Mouse (Mus musculus) thymus, adult 2 months (tissue): ENCODE measurements around the gene Rae1. TPM values are rescaled to one million over a fixed set of nuclear protein-coding genes. Genes with fewer than 3 reads are reported as not detected.
A peak's percentile ranks its signal among the peaks of the same experiment; 100 is the strongest.

Experiments used
- DNase-seq: peaks from one replicate; pipeline ENCODE4 v3.0.0; 2021
- H3K27ac ChIP-seq: fragments of 200-500 bp; 2 replicates; pipeline ENCODE4 v1.5.1; 2012; ENCODE audit warnings: low read length, control low read depth; ENCODE audit not compliant: control insufficient read depth, insufficient read depth
- H3K27me3 ChIP-seq: fragments of 200-500 bp; 2 replicates; pipeline ENCODE4 v1.6.1; 2012; ENCODE audit warnings: mild to moderate bottlenecking, low read length, moderate library complexity, mixed read lengths; ENCODE audit not compliant: control insufficient read depth, insufficient read depth
- H3K36me3 ChIP-seq: fragments of 200-500 bp; 2 replicates; pipeline ENCODE4 v1.6.1; 2012; ENCODE audit warnings: mild to moderate bottlenecking, low read length, moderate library complexity; ENCODE audit not compliant: control insufficient read depth, insufficient read depth
- H3K4me1 ChIP-seq: fragments of 200-500 bp; replicated peaks from 2 replicates; pipeline ENCODE4 v1.6.1; 2012; ENCODE audit warnings: low read length; ENCODE audit not compliant: control insufficient read depth, insufficient read depth
- H3K4me3 ChIP-seq: fragments of 200-500 bp; 2 replicates; pipeline ENCODE4 v1.5.1; 2012; ENCODE audit warnings: mild to moderate bottlenecking, low read length, control low read depth, moderate library complexity; ENCODE audit not compliant: control insufficient read depth, insufficient read depth
- CTCF ChIP-seq: fragments of 200-500 bp; IDR thresholded peaks from 2 replicates; pipeline ENCODE4 v1.5.1; 2012; ENCODE audit warnings: mild to moderate bottlenecking, control low read depth, low read length, moderate library complexity, borderline replicate concordance; ENCODE audit not compliant: control insufficient read depth, poor library complexity, insufficient read depth; ENCODE audit errors: extremely low read depth
- POLR2A ChIP-seq: fragments of 200-500 bp; IDR thresholded peaks from 2 replicates; pipeline ENCODE4 v1.6.1; 2012; ENCODE audit warnings: mild to moderate bottlenecking, low read length, control low read depth, moderate library complexity; ENCODE audit not compliant: control insufficient read depth, poor library complexity, insufficient read depth; ENCODE audit errors: extremely low read depth
- WGBS: fragments of 180-500 bp; shearing (Covaris S2); methylation state at CpG from one replicate; pipeline ENCODE4 v1.1.7; 2018; 5-methylcytosine and 5-hydroxymethylcytosine counted together
- polyA plus RNA-seq: library from polyadenylated mRNA; depleted of rRNA; stranded (reverse); fragments of >200 nt; gene quantifications from 2 replicates; pipeline ENCODE4 v1.2.3, GENCODE M21; 2012

The Rae1 gene
- polyA plus RNA-seq, 1 experiment: 111 TPM

- 98% methylated on average over 8 of the region's 8 CpGs for WGBS
These were observed 3.8 kb downstream of the Rae1 start for GRCm38 (mm10) chr2:173003737-173004136.

GRCm38 (mm10) chr2:173010220-173010717 is 10.4 kb downstream of the Rae1 start:
- no peak for DNase-seq
- no peak overlapping the region for H3K27ac ChIP-seq
- H3K27me3 ChIP-seq: no peaks in the 10 kb centered on the region
- H3K4me3 ChIP-seq: no peak overlapping the region
- WGBS: 84% methylated on average over 3 of the region's 3 CpGs
- H3K36me3 ChIP-seq: peaks cover 94% of the 10 kb centered on the region
- TF ChIP-seq CTCF: no peak
- no peak for TF ChIP-seq POLR2A
- no peaks in the 10 kb centered on the region for H3K4me1 ChIP-seq

More at GRCm38 (mm10) chr2:173003737-173004136, 3.8 kb downstream of the Rae1 start:
- H3K4me3 ChIP-seq: no peak overlapping the region
- H3K27ac ChIP-seq: no peak overlapping the region
- peaks cover 11% of the 10 kb centered on the region for H3K4me1 ChIP-seq
- H3K36me3 ChIP-seq: peaks cover 54% of the 10 kb centered on the region
- TF ChIP-seq CTCF: no peak
- no peak for TF ChIP-seq POLR2A
- H3K27me3 ChIP-seq: no peaks in the 10 kb centered on the region
- no peak for DNase-seq

GRCm38 (mm10) chr2:173011440-173011839 is 11.5 kb downstream of the Rae1 start:
- Histone ChIP-seq H3K27me3 (no peaks in the 10 kb centered on the region), H3K27ac (no peak overlapping the region), H3K36me3 (peaks cover 83% of the 10 kb centered on the region), H3K4me1 (no peaks in the 10 kb centered on the region), H3K4me3 (no peak overlapping the region)
- DNase-seq: no peak
- 96% methylated on average over 8 of the region's 8 CpGs for WGBS
- TF ChIP-seq CTCF: no peak
- TF ChIP-seq POLR2A: no peak

GRCm38 (mm10) chr2:173014741-173015287 is 14.9 kb downstream of the Rae1 start:
- no peak for TF ChIP-seq POLR2A
- no peak for TF ChIP-seq CTCF
- peaks cover 19% of the 10 kb centered on the region for H3K4me1 ChIP-seq
- H3K4me3 ChIP-seq: no peak overlapping the region
- H3K36me3 ChIP-seq: peaks cover 50% of the 10 kb centered on the region
- WGBS: 90% methylated on average over 7 of the region's 7 CpGs
- no peak overlapping the region for H3K27ac ChIP-seq
- H3K27me3 ChIP-seq: no peaks in the 10 kb centered on the region
- DNase-seq: no peak

- DNase-seq: peak; percentile 58
- Histone ChIP-seq H3K36me3 (peaks cover 19% of the 10 kb centered on the region), H3K27ac (no peak overlapping the region), H3K4me1 (peaks cover 32% of the 10 kb centered on the region), H3K4me3 (no peak overlapping the region), H3K27me3 (no peaks in the 10 kb centered on the region)
- TF ChIP-seq POLR2A (no peak), CTCF (no peak)
- WGBS: 1% methylated on average over 6 of the region's 6 CpGs
These were observed 18.0 kb downstream of the Rae1 start for GRCm38 (mm10) chr2:173017940-173018339.

GRCm38 (mm10) chr2:173018618-173019017 is 18.7 kb downstream of the Rae1 start:
- Histone ChIP-seq H3K4me1 (peaks cover 37% of the 10 kb centered on the region), H3K4me3 (no peak overlapping the region), H3K36me3 (peaks cover 12% of the 10 kb centered on the region), H3K27ac (no peak overlapping the region), H3K27me3 (no peaks in the 10 kb centered on the region)
- DNase-seq: peak; percentile 9
- 29% methylated on average over 8 of the region's 8 CpGs for WGBS
- TF ChIP-seq POLR2A (no peak), CTCF (no peak)

GRCm38 (mm10) chr2:173019322-173019721 is 19.4 kb downstream of the Rae1 start:
- WGBS: 5% methylated on average over 9 of the region's 9 CpGs
- TF ChIP-seq CTCF (no peak), POLR2A (no peak)
- H3K4me1 ChIP-seq: peaks cover 44% of the 10 kb centered on the region
- H3K36me3 ChIP-seq: peaks cover 9% of the 10 kb centered on the region; the same call in 1 of the 2 replicates
- peak overlapping the region; percentile 38 for H3K4me3 ChIP-seq
- DNase-seq: peak; percentile 54
- no peaks in the 10 kb centered on the region for H3K27me3 ChIP-seq
- peak overlapping the region; percentile 13; the same call in 1 of the 2 replicates for H3K27ac ChIP-seq
